Mouse (Mus musculus): ENCODE data around the gene Trappc4.
"Not testable (repeated sequence)": the region's sequence is repeated elsewhere in the genome, so short reads cannot be mapped to it uniquely, and the experiment has no call there.

DNA sequence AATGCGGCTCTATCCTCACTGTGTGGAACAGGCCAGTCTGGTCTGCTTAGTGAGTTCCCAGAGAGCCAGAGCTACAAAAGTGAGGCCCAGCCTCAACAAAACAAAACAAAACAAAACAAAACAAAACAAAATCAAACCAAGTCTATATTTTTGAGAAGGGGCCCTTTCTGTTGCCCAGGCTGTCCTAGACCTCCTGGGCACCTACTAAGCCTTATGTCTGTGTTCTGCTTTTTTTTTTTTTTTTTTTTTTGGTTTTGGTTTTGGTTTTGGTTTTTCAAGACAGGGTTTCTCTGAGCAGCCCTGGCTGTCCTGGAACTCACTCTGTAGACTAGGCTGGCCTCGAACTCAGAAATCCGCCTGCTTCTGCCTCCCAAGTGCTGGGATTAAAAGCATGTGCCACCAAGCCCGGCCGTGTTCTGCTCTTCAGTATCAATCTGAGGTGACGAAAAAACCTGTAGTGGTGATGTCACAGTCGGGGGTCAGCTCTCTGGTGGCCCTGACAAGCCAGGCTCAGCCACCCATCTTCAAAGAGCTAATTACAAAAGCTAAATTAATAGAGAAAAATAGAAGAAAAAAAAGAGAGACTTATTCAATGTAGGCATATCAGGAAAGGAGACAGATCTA, 37.1 kb upstream of the Trappc4 start:
- not testable (repeated sequence) for TF ChIP-seq CTCF (IDR thresholded peaks at IDR 0.05; ENCODE audit: borderline replicate concordance, insufficient read depth, low read length); POLR2A (IDR thresholded peaks at IDR 0.05; ENCODE audit: low read depth, low read length)
